Mouse (Mus musculus) lung, embryonic 16.5 days (tissue): ENCODE data around the gene Havcr2. TPM values are rescaled to one million over a fixed set of nuclear protein-coding genes. Genes with fewer than 3 reads are reported as not detected.

Experiments used
- ATAC-seq: fragments of 200-750 bp; cut with Nextera tagmentation; 2 replicates; pipeline ENCODE4 v1.8.0; 2017; ENCODE audit warnings: low read depth, mild to moderate bottlenecking, moderate library complexity
- H3K27ac ChIP-seq: fragments of 300-500 bp; sonication (generic); 2 replicates; pipeline ENCODE4 v1.5.1; 2014; ENCODE audit warnings: mild to moderate bottlenecking, control low read depth, low read length
- H3K27me3 ChIP-seq: fragments of 300-500 bp; sonication (generic); 2 replicates; pipeline ENCODE4 v1.6.1; 2014; ENCODE audit warnings: low read depth, low read length, mixed read lengths; ENCODE audit not compliant: control insufficient read depth, insufficient read depth
- H3K36me3 ChIP-seq: fragments of 300-500 bp; sonication (generic); 2 replicates; pipeline ENCODE4 v1.6.1; 2014; ENCODE audit warnings: low read length; ENCODE audit not compliant: control insufficient read depth, insufficient read depth
- H3K4me1 ChIP-seq: fragments of 300-500 bp; sonication (generic); replicated peaks from 2 replicates; pipeline ENCODE4 v1.6.1; 2014; ENCODE audit warnings: low read length, mixed read lengths; ENCODE audit not compliant: control insufficient read depth, insufficient read depth
- H3K4me2 ChIP-seq: fragments of 300-500 bp; sonication (generic); 2 replicates; pipeline ENCODE4 v1.6.1; 2014; ENCODE audit warnings: low read depth, low read length, control low read depth
- H3K4me3 ChIP-seq: fragments of 300-500 bp; sonication (generic); 2 replicates; pipeline ENCODE4 v1.5.1; 2014; ENCODE audit warnings: mild to moderate bottlenecking, low read length, control low read depth
- H3K9ac ChIP-seq: fragments of 300-500 bp; sonication (generic); 2 replicates; pipeline ENCODE4 v1.6.1; 2014; ENCODE audit warnings: low read length, control low read depth
- H3K9me3 ChIP-seq: fragments of 300-500 bp; sonication (generic); 2 replicates; pipeline ENCODE4 v1.6.1; 2016; ENCODE audit warnings: low read length; ENCODE audit not compliant: control insufficient read depth
- WGBS: fragments of 180-500 bp; shearing (Covaris S2); extraction: QIAGEN DNeasy Blood & Tissue Kit; methylation state at CpG from one replicate; pipeline ENCODE4 v1.1.7; 2014; 5-methylcytosine and 5-hydroxymethylcytosine counted together
- polyA plus RNA-seq: library from polyadenylated mRNA; unstranded; fragments of >200 nt; fragmentation: Nextera tagmentation; extraction: Ambion mirVana; gene quantifications from 2 replicates; pipeline ENCODE4 v1.2.1, GENCODE M21; 2015

The Havcr2 gene
- polyA plus RNA-seq, 1 experiment from 2014 or later, result 0.09 TPM

- H3K9me3 ChIP-seq, result no peaks in the 10 kb centered on the region
- H3K27me3 ChIP-seq, result no peaks in the 10 kb centered on the region
- ATAC-seq, result no peak
- no peak overlapping the region for H3K4me3 ChIP-seq
- no peak overlapping the region for H3K4me2 ChIP-seq
- peaks cover 3% of the 10 kb centered on the region for H3K36me3 ChIP-seq
- WGBS, result 69% methylated on average over 13 of the region's 13 CpGs
- no peaks in the 10 kb centered on the region for H3K4me1 ChIP-seq
- H3K9ac ChIP-seq, result no peak overlapping the region
- no peak overlapping the region for H3K27ac ChIP-seq
These were observed 6.9 kb upstream of the Havcr2 start for GRCm38 (mm10) chr11:46447644-46448484.

DNA sequence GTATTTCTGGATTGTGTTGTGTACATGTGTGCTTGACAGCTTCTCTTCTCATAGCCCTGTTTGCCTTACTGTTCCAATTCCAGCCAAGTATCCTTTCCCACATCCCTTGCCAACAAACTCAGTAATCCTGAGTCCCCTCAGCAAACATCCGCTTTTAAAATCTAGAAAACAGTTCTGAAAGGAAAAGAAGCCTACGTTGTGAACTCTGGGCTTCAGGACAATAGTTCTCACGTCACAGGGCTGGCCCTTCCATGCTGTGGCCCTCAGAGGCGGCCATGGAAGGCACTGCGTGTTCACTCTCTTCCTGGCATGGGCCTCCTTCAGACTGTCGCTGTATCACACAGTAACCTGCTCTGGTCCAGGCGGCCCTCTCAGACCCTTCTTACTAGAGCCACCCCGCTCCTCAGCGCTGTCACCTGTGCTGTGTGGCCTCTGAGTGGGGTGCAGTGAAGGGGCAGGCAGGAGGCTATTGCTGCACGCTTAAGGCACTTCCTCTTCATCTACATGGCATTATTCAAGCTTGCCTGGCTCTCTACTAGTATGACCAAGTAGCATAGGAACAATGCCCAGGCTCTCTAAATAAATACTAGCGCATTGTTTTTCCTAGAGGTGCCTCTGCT lies 5.2 kb upstream of the Havcr2 start:
- Histone ChIP-seq H3K27ac (no peak overlapping the region), H3K36me3 (no peaks in the 10 kb centered on the region), H3K4me1 (no peaks in the 10 kb centered on the region), H3K27me3 (no peaks in the 10 kb centered on the region), H3K4me3 (no peak overlapping the region), H3K4me2 (no peak overlapping the region), H3K9ac (no peak overlapping the region), H3K9me3 (no peaks in the 10 kb centered on the region)
- 76% methylated on average over 11 of the region's 11 CpGs for WGBS
- no peak for ATAC-seq

DNA sequence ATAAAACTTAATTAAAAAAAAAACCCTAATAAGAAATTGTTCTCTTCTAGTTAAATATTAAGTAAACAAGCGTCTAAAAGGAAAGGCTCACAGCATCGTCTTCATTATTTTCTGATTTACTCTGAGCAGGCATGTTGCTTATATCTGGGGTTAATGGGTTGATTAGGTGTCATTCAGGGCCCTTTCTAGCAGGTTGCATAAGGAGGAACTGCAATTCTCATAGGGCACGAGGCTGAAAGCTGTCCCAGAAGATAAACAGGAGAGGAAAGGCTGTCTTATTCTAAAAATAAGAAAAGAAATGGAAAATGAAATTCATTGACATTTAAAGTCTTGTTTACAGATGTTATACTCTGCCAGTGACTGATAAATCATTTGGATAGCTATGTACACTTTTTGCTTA lies 5.2 kb downstream of the Havcr2 start:
- Histone ChIP-seq H3K27me3 (no peaks in the 10 kb centered on the region), H3K27ac (no peak overlapping the region), H3K4me1 (no peaks in the 10 kb centered on the region), H3K4me2 (no peak overlapping the region), H3K9me3 (no peaks in the 10 kb centered on the region), H3K9ac (no peak overlapping the region), H3K4me3 (no peak overlapping the region), H3K36me3 (no peaks in the 10 kb centered on the region)
- 61% methylated on average over 3 of the region's 3 CpGs for WGBS
- no peak for ATAC-seq

GRCm38 (mm10) chr11:46461362-46461761 lies 6.6 kb downstream of the Havcr2 start:
- H3K9me3 ChIP-seq, result no peaks in the 10 kb centered on the region
- no peak overlapping the region for H3K27ac ChIP-seq
- no peaks in the 10 kb centered on the region for H3K36me3 ChIP-seq
- no peak overlapping the region for H3K9ac ChIP-seq
- H3K4me2 ChIP-seq, result no peak overlapping the region
- H3K4me3 ChIP-seq, result no peak overlapping the region
- no peaks in the 10 kb centered on the region for H3K27me3 ChIP-seq
- no peaks in the 10 kb centered on the region for H3K4me1 ChIP-seq
- no peak for ATAC-seq
- WGBS, result 64% methylated on average over 5 of the region's 5 CpGs

GRCm38 (mm10) chr11:46461931-46462330 lies 7.2 kb downstream of the Havcr2 start:
- H3K9me3 ChIP-seq, result no peaks in the 10 kb centered on the region
- WGBS, result 42% methylated on average over 5 of the region's 5 CpGs
- no peak for ATAC-seq
- no peak overlapping the region for H3K9ac ChIP-seq
- no peak overlapping the region for H3K4me2 ChIP-seq
- no peak overlapping the region for H3K4me3 ChIP-seq
- no peaks in the 10 kb centered on the region for H3K36me3 ChIP-seq
- no peaks in the 10 kb centered on the region for H3K27me3 ChIP-seq
- H3K4me1 ChIP-seq, result no peaks in the 10 kb centered on the region
- H3K27ac ChIP-seq, result no peak overlapping the region

- no peak overlapping the region for H3K27ac ChIP-seq
- H3K9ac ChIP-seq, result no peak overlapping the region
- no peaks in the 10 kb centered on the region for H3K4me1 ChIP-seq
- no peaks in the 10 kb centered on the region for H3K9me3 ChIP-seq
- WGBS, result 87% methylated on average over 2 of the region's 2 CpGs
- no peaks in the 10 kb centered on the region for H3K36me3 ChIP-seq
- H3K27me3 ChIP-seq, result no peaks in the 10 kb centered on the region
- no peak overlapping the region for H3K4me3 ChIP-seq
- no peak overlapping the region for H3K4me2 ChIP-seq
- ATAC-seq, result no peak
These were observed 12.1 kb downstream of the Havcr2 start for GRCm38 (mm10) chr11:46466878-46467277.

GRCm38 (mm10) chr11:46474220-46474619 lies 19.5 kb downstream of the Havcr2 start:
- Histone ChIP-seq H3K36me3 (no peaks in the 10 kb centered on the region), H3K4me1 (no peaks in the 10 kb centered on the region), H3K4me2 (no peak overlapping the region), H3K9ac (no peak overlapping the region), H3K27ac (no peak overlapping the region), H3K9me3 (no peaks in the 10 kb centered on the region), H3K27me3 (no peaks in the 10 kb centered on the region), H3K4me3 (no peak overlapping the region)
- 84% methylated on average over 4 of the region's 4 CpGs for WGBS
- no peak for ATAC-seq

DNA sequence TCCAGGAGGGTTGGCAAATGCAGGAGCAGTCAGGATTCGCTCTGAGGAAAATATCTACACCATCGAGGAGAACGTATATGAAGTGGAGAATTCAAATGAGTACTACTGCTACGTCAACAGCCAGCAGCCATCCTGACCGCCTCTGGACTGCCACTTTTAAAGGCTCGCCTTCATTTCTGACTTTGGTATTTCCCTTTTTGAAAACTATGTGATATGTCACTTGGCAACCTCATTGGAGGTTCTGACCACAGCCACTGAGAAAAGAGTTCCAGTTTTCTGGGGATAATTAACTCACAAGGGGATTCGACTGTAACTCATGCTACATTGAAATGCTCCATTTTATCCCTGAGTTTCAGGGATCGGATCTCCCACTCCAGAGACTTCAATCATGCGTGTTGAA lies 24.6 kb downstream of the Havcr2 start:
- no peak for ATAC-seq
- Histone ChIP-seq H3K36me3 (no peaks in the 10 kb centered on the region), H3K9me3 (0 out of 2 replicates have a peak, but pooled peaks cover 3% of the 10 kb centered on the region), H3K4me2 (no peak overlapping the region), H3K4me3 (no peak overlapping the region), H3K9ac (no peak overlapping the region), H3K27me3 (no peaks in the 10 kb centered on the region), H3K27ac (no peak overlapping the region), H3K4me1 (no peaks in the 10 kb centered on the region)
- 70% methylated on average over 9 of the region's 9 CpGs for WGBS

GRCm38 (mm10) chr11:46480517-46480916 lies 25.8 kb downstream of the Havcr2 start:
- Histone ChIP-seq H3K36me3 (no peaks in the 10 kb centered on the region), H3K4me2 (no peak overlapping the region), H3K4me3 (no peak overlapping the region), H3K27ac (no peak overlapping the region), H3K4me1 (no peaks in the 10 kb centered on the region), H3K27me3 (no peaks in the 10 kb centered on the region), H3K9me3 (0 out of 2 replicates have a peak, but pooled peaks cover 3% of the 10 kb centered on the region), H3K9ac (no peak overlapping the region)
- WGBS, result 70% methylated on average over 7 of the region's 7 CpGs
- ATAC-seq, result no peak
